Mouse (Mus musculus): Measurements from ENCODE around the gene Rhot2. TPM values are rescaled to one million over a fixed set of nuclear protein-coding genes. Genes with fewer than 3 reads are reported as not detected.

Gene Rhot2
- total RNA-seq, 2 experiments from 2014 or later = 103 to 105 TPM

- no peak for DNase-seq (ENCODE audit: extremely low spot score in 1 of 2, low spot score in 2 of 2)
- Histone ChIP-seq H3K4me3 (no peak overlapping the region), H3K27ac (no peak overlapping the region)
- no peak for TF ChIP-seq CTCF (IDR thresholded peaks at IDR 0.05)
- intact Hi-C loops (cut with DNase I) = no loop called here
These were observed 19.0 kb upstream of the Rhot2 start for GRCm38 (mm10) chr17:25863681-25864080.

GRCm38 (mm10) chr17:25861704-25862612 is 17.3 kb upstream of the Rhot2 start:
- intact Hi-C loops (cut with DNase I) = no loop called here
- Histone ChIP-seq H3K4me3 (peak overlapping the region; percentile 73), H3K27ac (peak overlapping the region; percentile 97)
- no peak for TF ChIP-seq CTCF (IDR thresholded peaks at IDR 0.05)
- DNase-seq (ENCODE audit: extremely low spot score in 1 of 2, low spot score in 2 of 2) = no peak

DNA sequence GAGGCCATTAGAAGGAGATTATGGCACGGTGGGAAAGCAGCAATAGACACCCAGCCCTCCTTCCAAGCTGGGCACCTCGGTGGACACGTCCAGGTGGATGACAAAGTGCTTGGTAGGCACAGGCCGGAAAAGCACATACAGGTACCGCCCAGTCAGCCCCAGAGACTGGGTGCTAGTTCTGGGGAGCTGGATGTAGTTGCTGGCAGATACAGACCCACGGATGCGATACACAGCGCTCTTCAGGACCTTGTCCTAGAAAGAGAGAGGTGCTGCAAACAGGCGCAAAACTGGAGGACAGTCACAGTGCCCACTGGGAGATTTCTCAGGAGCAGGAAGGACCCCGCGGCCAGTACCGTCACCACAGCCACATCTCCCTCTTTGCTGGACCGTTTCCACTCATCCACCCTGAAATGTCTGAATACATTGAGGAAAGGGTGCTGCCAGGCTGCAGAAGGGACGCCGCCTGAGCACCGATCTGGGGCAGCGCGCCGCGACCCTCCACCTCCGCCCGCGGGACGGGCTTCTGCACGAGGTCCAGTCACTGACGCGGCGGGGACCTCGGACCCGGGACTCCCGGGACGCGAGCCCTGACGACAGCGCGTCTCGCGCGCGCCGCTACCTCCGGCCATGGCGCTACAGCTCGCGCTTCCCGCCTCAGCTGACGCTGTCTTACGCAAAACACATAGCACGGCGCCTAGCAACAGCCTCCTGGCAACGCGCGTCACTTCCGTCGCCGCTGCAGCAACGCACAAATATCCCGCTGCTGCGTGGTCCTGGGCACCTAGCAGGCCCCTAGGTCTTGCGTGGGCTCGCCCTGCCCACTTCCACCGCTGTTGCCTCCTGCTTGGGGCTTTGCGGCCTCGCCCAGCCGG is 16.4 kb upstream of the Rhot2 start, which contains the start of gene Wdr90:
Gene Wdr90 (minus strand): TSS at position 670 of the 872 bp plus-strand sequence.
- H3K27ac ChIP-seq = peak within 1 kb of the TSS; percentile 97
- H3K4me3 ChIP-seq = peak within 1 kb of the TSS; percentile 73
- TF ChIP-seq CTCF (IDR thresholded peaks at IDR 0.05) = peak; percentile 22; the same call in 1 of the 2 replicates
- intact Hi-C loops (cut with DNase I) = no loop called here
- peak; percentile 93 to 94 for DNase-seq (ENCODE audit: extremely low spot score in 1 of 2, low spot score in 2 of 2)

DNA sequence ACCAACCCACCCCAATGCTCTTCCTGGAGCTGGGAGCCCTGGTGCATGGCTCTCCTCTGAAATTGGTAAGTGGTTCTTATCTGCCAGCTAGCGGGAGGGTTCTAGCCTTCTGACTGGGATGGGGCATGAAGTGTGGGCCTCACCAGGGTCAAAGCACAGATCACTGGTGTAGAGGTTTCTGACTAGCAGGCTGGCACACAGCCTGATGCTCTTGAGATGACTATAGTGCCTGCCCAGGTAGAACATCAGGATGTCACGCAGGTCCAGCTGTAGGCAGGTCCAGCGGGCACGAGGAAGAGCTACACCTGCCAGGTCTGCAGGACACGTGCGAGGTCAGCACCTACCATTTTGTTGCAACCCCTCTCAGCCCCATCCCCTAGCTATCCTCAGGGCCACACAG is 15.6 kb upstream of the Rhot2 start:
- no peak overlapping the region for H3K27ac ChIP-seq
- intact Hi-C loops (cut with DNase I) = no loop called here
- TF ChIP-seq CTCF (IDR thresholded peaks at IDR 0.05) = no peak
- DNase-seq (ENCODE audit: extremely low spot score in 1 of 2, low spot score in 2 of 2) = no peak
- no peak overlapping the region for H3K4me3 ChIP-seq

DNA sequence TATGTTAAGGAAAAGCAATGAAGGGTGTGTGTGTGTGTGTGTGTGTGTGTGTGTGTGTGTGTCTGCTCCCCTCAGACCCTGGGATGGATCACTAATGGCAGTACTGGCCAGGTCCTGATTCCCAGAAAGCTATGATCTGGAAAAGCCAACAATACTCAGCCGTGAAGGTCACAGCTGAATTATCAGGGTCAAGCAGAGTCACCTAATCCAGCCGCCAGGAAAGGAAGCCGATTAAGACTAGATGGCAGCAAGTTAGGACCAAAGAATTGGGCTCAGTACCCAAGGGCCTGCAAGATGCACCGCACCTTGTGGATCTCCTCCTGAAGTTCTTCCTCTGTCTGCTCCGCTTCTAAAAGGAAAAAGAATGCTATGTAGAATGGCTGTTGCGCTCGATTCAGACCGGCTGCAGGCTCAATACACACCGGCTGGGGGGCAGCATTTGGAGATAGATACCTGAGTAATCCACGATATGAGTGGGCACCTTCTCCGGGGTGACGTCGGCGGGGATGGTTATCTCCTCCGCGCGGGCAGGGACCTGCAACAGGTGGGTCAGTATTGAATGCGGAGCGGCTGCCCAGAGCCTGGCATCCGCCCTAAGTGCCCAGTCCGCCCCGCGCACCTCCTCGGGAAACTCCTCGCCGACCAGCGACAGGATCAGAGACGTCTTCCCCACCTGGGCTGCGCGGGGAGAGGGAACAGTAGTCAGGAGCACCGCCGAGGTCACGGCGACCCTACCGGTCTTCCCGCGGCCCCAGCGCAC is 835 bp downstream of the Rhot2 start:
- TF ChIP-seq CTCF (IDR thresholded peaks at IDR 0.05) = no peak; the same call in 1 of the 2 replicates
- peak overlapping the region; percentile 85 for H3K4me3 ChIP-seq
- intact Hi-C loops (cut with DNase I) = no loop called here

GRCm38 (mm10) chr17:25843122-25843521 is 1.5 kb downstream of the Rhot2 start:
- H3K4me3 ChIP-seq = peak overlapping the region; percentile 85
- no peak for TF ChIP-seq CTCF (IDR thresholded peaks at IDR 0.05)
- no peak for DNase-seq (ENCODE audit: extremely low spot score in 1 of 2, low spot score in 2 of 2)
- H3K27ac ChIP-seq = no peak overlapping the region
- intact Hi-C loops (cut with DNase I) = no loop called here

More for the DNA sequence above, 835 bp downstream of the Rhot2 start:
- peak overlapping the region; percentile 92 for H3K27ac ChIP-seq
- DNase-seq (ENCODE audit: extremely low spot score in 1 of 2, low spot score in 2 of 2) = peak in 1 of 2 experiments; percentile 39

- intact Hi-C loops (cut with DNase I) = no loop called here
- Histone ChIP-seq H3K4me3 (no peak overlapping the region), H3K27ac (no peak overlapping the region)
- TF ChIP-seq CTCF (IDR thresholded peaks at IDR 0.05) = no peak
- no peak for DNase-seq (ENCODE audit: extremely low spot score in 1 of 2, low spot score in 2 of 2)
These were observed 2.1 kb downstream of the Rhot2 start for GRCm38 (mm10) chr17:25842509-25842908.

DNA sequence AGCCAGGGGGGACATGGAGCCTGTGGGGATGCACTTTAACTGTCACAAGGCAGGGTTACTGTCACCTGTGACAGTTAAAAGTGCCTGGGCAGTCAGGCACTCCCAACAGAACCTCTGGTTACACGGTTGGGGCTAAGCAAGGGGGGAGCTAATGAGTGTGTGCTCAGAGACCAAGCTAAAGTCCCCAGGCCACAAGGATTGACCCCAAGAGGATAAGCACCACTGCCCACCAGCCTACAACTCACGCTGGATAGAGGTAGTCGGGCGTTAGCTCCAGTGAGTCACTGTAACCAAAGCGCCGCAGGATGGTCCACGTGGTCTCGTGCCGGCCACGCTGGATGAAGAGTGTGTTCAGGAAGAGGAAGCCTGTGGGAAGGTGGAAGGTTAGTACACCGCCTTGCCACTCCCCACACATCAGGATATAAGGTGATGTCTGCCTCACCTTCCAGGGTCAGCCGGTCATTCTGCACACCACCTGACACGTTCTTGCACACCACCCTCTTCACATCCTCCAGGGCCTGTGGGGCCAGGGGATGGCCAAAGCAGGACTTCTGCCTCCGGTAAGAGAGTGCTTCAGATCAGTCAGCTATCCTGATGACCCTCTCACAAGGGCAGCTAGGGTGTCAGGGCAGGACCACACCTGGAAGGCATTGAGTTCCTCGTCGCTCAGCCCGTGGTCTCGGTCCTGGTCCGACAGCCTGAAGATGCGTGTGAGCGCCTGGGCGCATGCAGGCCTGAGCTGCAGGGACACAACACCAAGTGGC is 3.4 kb downstream of the Rhot2 start, which contains the start of gene Gm20683:
Gene Gm20683 (minus strand): TSS at position 647 of the 764 bp plus-strand sequence.
- Histone ChIP-seq H3K4me3 (no peak within 1 kb of the TSS), H3K27ac (no peak within 1 kb of the TSS)
- TF ChIP-seq CTCF (IDR thresholded peaks at IDR 0.05) = no peak
- intact Hi-C loops (cut with DNase I) = no loop called here
- DNase-seq (ENCODE audit: extremely low spot score in 1 of 2, low spot score in 2 of 2) = no peak

GRCm38 (mm10) chr17:25840519-25840918 is 4.1 kb downstream of the Rhot2 start:
- no peak for TF ChIP-seq CTCF (IDR thresholded peaks at IDR 0.05)
- intact Hi-C loops (cut with DNase I) = no loop called here
- no peak overlapping the region for H3K4me3 ChIP-seq
- no peak overlapping the region for H3K27ac ChIP-seq
- no peak for DNase-seq (ENCODE audit: extremely low spot score in 1 of 2, low spot score in 2 of 2)

DNA sequence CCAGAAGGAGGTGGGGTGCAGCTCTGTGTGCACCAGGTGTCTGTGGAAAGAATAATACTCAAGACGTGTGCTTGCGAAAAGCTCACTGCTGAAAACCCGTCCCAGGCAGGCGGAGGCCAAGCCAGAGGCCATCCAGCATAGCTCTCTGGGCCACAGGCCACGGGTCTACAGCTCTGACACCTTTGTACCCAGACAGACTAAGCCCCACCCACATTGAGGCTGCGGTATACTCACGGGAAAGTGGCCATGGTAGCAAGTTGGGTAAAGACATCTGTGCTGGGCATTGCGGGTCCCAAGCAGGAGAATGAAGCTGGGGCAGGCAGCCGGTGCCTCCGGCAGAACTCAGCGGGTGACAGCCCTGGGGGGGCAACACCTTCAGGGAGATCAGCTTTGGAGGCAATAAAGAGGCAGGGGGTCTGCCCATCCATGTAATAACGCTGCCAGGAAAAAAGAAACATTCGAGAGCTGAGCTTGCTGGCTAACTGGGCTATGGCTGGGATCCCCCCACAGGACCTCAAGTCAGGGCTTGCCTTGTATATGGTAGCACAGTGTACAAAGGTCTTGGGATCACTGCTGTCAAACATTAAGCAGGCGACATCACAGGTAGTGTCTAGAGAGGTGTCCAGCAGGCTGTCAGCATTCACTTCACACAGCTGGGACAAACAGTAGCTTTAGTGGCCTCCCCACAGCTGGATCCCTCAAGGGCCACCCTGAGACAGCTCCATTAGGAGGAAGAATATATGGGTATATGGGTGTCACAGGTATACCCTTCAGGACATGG is 5.0 kb downstream of the Rhot2 start:
- no peak for DNase-seq (ENCODE audit: extremely low spot score in 1 of 2, low spot score in 2 of 2)
- TF ChIP-seq CTCF (IDR thresholded peaks at IDR 0.05) = no peak
- Histone ChIP-seq H3K4me3 (no peak overlapping the region), H3K27ac (no peak overlapping the region)
- intact Hi-C loops (cut with DNase I) = no loop called here

Data from left cerebral cortex, adult 2 months (tissue).